Mouse (Mus musculus): Measurements from ENCODE around the gene Acss1.

GRCm38 (mm10) chr2:150664152-150664920 is 4.0 kb downstream of the Acss1 start:
- TF ChIP-seq CTCF (IDR thresholded peaks at IDR 0.05; ENCODE audit: control insufficient read depth, insufficient read depth, insufficient read length) (no peak), USF1 (IDR thresholded peaks at IDR 0.05; ENCODE audit: low read depth) (no peak), FOSL1 (IDR thresholded peaks at IDR 0.05; ENCODE audit: insufficient read depth, low read length, poor library complexity, severe bottlenecking) (no peak)
